Mouse (Mus musculus): ENCODE measurements at regions not wholly inside any gene's neighbourhood (a gene's known extent, or its start where the extent isn't known, plus 50 kb on each side); places are given as distances from the start of the nearest gene placed in this dataset.
A peak's percentile ranks its signal among the peaks of the same experiment; 100 is the strongest.

- H3K4me3 ChIP-seq (ENCODE audit: control insufficient read depth, low read depth, low read length) = no peak overlapping the region
- no peaks in the 10 kb centered on the region for H3K27me3 ChIP-seq (ENCODE audit: control insufficient read depth, insufficient read depth, low read length)
- no peaks in the 10 kb centered on the region for H3K36me3 ChIP-seq (ENCODE audit: control insufficient read depth, insufficient read depth, low read length)
- peaks cover 10% of the 10 kb centered on the region for H3K4me1 ChIP-seq (ENCODE audit: control insufficient read depth, insufficient read depth, low read length)
- no peak overlapping the region for H3K27ac ChIP-seq (ENCODE audit: control insufficient read depth, insufficient read depth, low read depth, low read length)
- no peak for TF ChIP-seq POLR2A (IDR thresholded peaks at IDR 0.05; ENCODE audit: control insufficient read depth, low read depth, low read length)
- TF ChIP-seq CTCF (IDR thresholded peaks at IDR 0.05; ENCODE audit: control insufficient read depth, insufficient read depth, insufficient replicate concordance, low read depth, low read length) = no peak
Observed at GRCm38 (mm10) chr1:39047316-39047715, 61.9 kb downstream of the Pdcl3 start.

GRCm38 (mm10) chr1:39057304-39057703 lies 71.9 kb downstream of the Pdcl3 start:
- TF ChIP-seq POLR2A (IDR thresholded peaks at IDR 0.05; ENCODE audit: control insufficient read depth, low read depth, low read length) = no peak; the same call in 1 of the 2 replicates
- TF ChIP-seq CTCF (IDR thresholded peaks at IDR 0.05; ENCODE audit: control insufficient read depth, insufficient read depth, insufficient replicate concordance, low read depth, low read length) = no peak
- peak overlapping the region; percentile 65 for H3K4me3 ChIP-seq (ENCODE audit: control insufficient read depth, low read depth, low read length)
- H3K27ac ChIP-seq (ENCODE audit: control insufficient read depth, insufficient read depth, low read depth, low read length) = no peak overlapping the region
- no peaks in the 10 kb centered on the region; the same call in 1 of the 2 replicates for H3K4me1 ChIP-seq (ENCODE audit: control insufficient read depth, insufficient read depth, low read length)
- no peaks in the 10 kb centered on the region for H3K36me3 ChIP-seq (ENCODE audit: control insufficient read depth, insufficient read depth, low read length)
- H3K27me3 ChIP-seq (ENCODE audit: control insufficient read depth, insufficient read depth, low read length) = no peaks in the 10 kb centered on the region

GRCm38 (mm10) chr1:39062509-39062908 lies 77.1 kb downstream of the Pdcl3 start:
- no peaks in the 10 kb centered on the region for H3K27me3 ChIP-seq (ENCODE audit: control insufficient read depth, insufficient read depth, low read length)
- no peak overlapping the region for H3K4me3 ChIP-seq (ENCODE audit: control insufficient read depth, low read depth, low read length)
- no peaks in the 10 kb centered on the region for H3K4me1 ChIP-seq (ENCODE audit: control insufficient read depth, insufficient read depth, low read length)
- TF ChIP-seq POLR2A (IDR thresholded peaks at IDR 0.05; ENCODE audit: control insufficient read depth, low read depth, low read length) (no peak), CTCF (IDR thresholded peaks at IDR 0.05; ENCODE audit: control insufficient read depth, insufficient read depth, insufficient replicate concordance, low read depth, low read length) (no peak)
- no peaks in the 10 kb centered on the region for H3K36me3 ChIP-seq (ENCODE audit: control insufficient read depth, insufficient read depth, low read length)
- no peak overlapping the region for H3K27ac ChIP-seq (ENCODE audit: control insufficient read depth, insufficient read depth, low read depth, low read length)

DNA sequence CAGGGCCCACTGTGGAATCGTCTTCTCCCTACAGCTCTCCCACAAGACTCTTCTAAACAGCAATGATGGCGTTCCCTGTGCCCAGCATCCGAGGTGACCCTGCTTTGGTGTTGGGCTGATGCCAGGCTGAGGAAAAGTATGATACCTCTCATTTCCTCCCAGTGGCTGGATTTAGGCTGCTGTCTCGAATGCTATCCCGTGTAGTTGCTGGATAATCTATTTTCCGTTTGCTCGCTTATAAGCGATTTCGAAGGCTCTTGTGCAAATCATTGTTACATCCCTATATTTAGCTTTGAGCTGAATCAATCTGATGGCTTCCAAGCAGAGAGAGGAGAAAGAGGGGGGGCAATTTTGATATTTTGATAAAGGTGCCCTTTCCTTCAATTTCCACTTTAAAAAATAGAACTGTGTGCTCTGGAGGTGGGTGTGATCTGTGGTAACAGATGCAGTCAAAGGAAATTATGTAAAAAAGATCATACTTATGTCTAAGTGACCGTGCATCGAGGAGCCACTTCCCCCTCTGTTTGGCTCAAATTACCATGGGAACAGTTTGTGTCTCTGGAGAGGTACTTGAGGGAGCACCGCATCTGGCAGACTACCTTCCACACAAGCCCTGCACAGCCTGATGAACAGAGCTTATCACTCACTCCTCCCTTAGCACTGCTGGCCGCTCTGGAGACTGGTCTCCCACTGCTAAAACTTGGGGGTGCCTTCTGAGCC lies 78.4 kb downstream of the Pdcl3 start:
- TF ChIP-seq POLR2A (IDR thresholded peaks at IDR 0.05; ENCODE audit: control insufficient read depth, low read depth, low read length) (no peak), CTCF (IDR thresholded peaks at IDR 0.05; ENCODE audit: control insufficient read depth, insufficient read depth, insufficient replicate concordance, low read depth, low read length) (no peak)
- Histone ChIP-seq H3K4me1 (ENCODE audit: control insufficient read depth, insufficient read depth, low read length) (no peaks in the 10 kb centered on the region), H3K27ac (ENCODE audit: control insufficient read depth, insufficient read depth, low read depth, low read length) (no peak overlapping the region), H3K27me3 (ENCODE audit: control insufficient read depth, insufficient read depth, low read length) (no peaks in the 10 kb centered on the region), H3K4me3 (ENCODE audit: control insufficient read depth, low read depth, low read length) (no peak overlapping the region), H3K36me3 (ENCODE audit: control insufficient read depth, insufficient read depth, low read length) (no peaks in the 10 kb centered on the region)

GRCm38 (mm10) chr1:39064781-39065180 lies 79.4 kb downstream of the Pdcl3 start:
- H3K36me3 ChIP-seq (ENCODE audit: control insufficient read depth, insufficient read depth, low read length) = no peaks in the 10 kb centered on the region
- no peaks in the 10 kb centered on the region for H3K27me3 ChIP-seq (ENCODE audit: control insufficient read depth, insufficient read depth, low read length)
- TF ChIP-seq POLR2A (IDR thresholded peaks at IDR 0.05; ENCODE audit: control insufficient read depth, low read depth, low read length) (no peak), CTCF (IDR thresholded peaks at IDR 0.05; ENCODE audit: control insufficient read depth, insufficient read depth, insufficient replicate concordance, low read depth, low read length) (no peak)
- no peak overlapping the region for H3K27ac ChIP-seq (ENCODE audit: control insufficient read depth, insufficient read depth, low read depth, low read length)
- H3K4me3 ChIP-seq (ENCODE audit: control insufficient read depth, low read depth, low read length) = no peak overlapping the region
- no peaks in the 10 kb centered on the region for H3K4me1 ChIP-seq (ENCODE audit: control insufficient read depth, insufficient read depth, low read length)

GRCm38 (mm10) chr1:39067901-39068300 lies 82.5 kb downstream of the Pdcl3 start:
- Histone ChIP-seq H3K4me3 (ENCODE audit: control insufficient read depth, low read depth, low read length) (no peak overlapping the region), H3K36me3 (ENCODE audit: control insufficient read depth, insufficient read depth, low read length) (no peaks in the 10 kb centered on the region), H3K27me3 (ENCODE audit: control insufficient read depth, insufficient read depth, low read length) (no peaks in the 10 kb centered on the region), H3K27ac (ENCODE audit: control insufficient read depth, insufficient read depth, low read depth, low read length) (no peak overlapping the region), H3K4me1 (ENCODE audit: control insufficient read depth, insufficient read depth, low read length) (no peaks in the 10 kb centered on the region)
- TF ChIP-seq CTCF (IDR thresholded peaks at IDR 0.05; ENCODE audit: control insufficient read depth, insufficient read depth, insufficient replicate concordance, low read depth, low read length) (no peak), POLR2A (IDR thresholded peaks at IDR 0.05; ENCODE audit: control insufficient read depth, low read depth, low read length) (no peak)

DNA sequence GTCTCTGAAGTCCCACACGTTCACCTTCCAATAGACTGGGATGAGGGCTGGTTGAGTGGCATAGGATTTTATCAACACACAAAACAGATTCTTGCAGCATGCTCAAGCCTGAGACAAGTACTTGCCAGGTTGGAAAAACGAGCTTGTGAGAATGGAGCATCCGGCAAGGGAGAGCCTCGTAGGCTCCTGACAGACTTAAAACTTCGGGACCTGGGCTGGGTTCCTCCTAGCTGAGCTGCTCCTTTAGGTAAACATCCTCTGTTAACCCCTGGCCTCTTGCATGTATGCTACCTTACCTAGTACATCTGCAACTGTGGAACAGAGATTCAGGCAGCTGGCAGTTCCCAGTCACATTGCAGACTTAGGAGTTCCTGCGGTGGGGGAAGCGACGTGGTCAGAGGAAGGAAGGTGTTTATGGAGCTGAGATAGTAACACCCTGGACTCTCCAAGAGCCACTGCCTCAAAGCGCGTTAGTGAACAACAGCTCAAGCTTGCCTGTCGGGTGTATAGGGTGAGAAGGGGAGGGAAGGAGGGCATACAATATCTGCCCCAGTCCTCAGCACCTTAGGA lies 83.8 kb downstream of the Pdcl3 start:
- no peak overlapping the region for H3K27ac ChIP-seq (ENCODE audit: control insufficient read depth, insufficient read depth, low read depth, low read length)
- no peaks in the 10 kb centered on the region for H3K4me1 ChIP-seq (ENCODE audit: control insufficient read depth, insufficient read depth, low read length)
- no peak overlapping the region for H3K4me3 ChIP-seq (ENCODE audit: control insufficient read depth, low read depth, low read length)
- TF ChIP-seq CTCF (IDR thresholded peaks at IDR 0.05; ENCODE audit: control insufficient read depth, insufficient read depth, insufficient replicate concordance, low read depth, low read length) (no peak), POLR2A (IDR thresholded peaks at IDR 0.05; ENCODE audit: control insufficient read depth, low read depth, low read length) (no peak)
- H3K27me3 ChIP-seq (ENCODE audit: control insufficient read depth, insufficient read depth, low read length) = no peaks in the 10 kb centered on the region
- no peaks in the 10 kb centered on the region for H3K36me3 ChIP-seq (ENCODE audit: control insufficient read depth, insufficient read depth, low read length)

All from testis, adult 2 months (tissue).